Mouse (Mus musculus) megakaryocyte progenitor cell, adult 5-6 weeks (primary cell): ENCODE results near the gene Cflar. TPM values are rescaled to one million over a fixed set of nuclear protein-coding genes. Genes with fewer than 3 reads are reported as not detected.
"Not testable (repeated sequence)": the region's sequence is repeated elsewhere in the genome, so short reads cannot be mapped to it uniquely, and the experiment has no call there.

Source experiments
- ATAC-seq: replicated peaks from 2 replicates; pipeline ENCODE4 v1.8.0; 2016; ENCODE audit warnings: mild to moderate bottlenecking, moderate TSS enrichment, inconsistent platforms; ENCODE audit not compliant: poor library complexity
- total RNA-seq, 2 experiments: library from RNA; stranded (forward) in 1 of 2; stranded (reverse) in 1 of 2; fragments of 157-497, 149-512 nt in 1 of 2; fragments of 200-1000 nt in 1 of 2; gene quantifications; 2 replicates each; pipeline versions ENCODE4 v1.2.3 to v1.2.4; 2015 to 2017

Gene Cflar
- total RNA-seq, 2 experiments from 2014 or later, result 71.6 to 87.5 TPM

- no peak for ATAC-seq
Observed at GRCm38 (mm10) chr1:58727747-58728589, 16.7 kb downstream of the Cflar start.

- no peak for ATAC-seq
Observed at GRCm38 (mm10) chr1:58728590-58728868, 17.2 kb downstream of the Cflar start.

GRCm38 (mm10) chr1:58733636-58734035, 22.3 kb downstream of the Cflar start:
- ATAC-seq, result no peak

GRCm38 (mm10) chr1:58734043-58734920, 23.0 kb downstream of the Cflar start:
- no peak for ATAC-seq

GRCm38 (mm10) chr1:58735962-58736361, 24.7 kb downstream of the Cflar start:
- ATAC-seq, result no peak

GRCm38 (mm10) chr1:58736968-58737367, 25.7 kb downstream of the Cflar start:
- no peak for ATAC-seq

- no peak for ATAC-seq
Observed at GRCm38 (mm10) chr1:58739529-58739928, 28.2 kb downstream of the Cflar start.

- peak; percentile 9; the same call in 1 of the 2 replicates for ATAC-seq
Observed at GRCm38 (mm10) chr1:58742571-58743021, 31.3 kb downstream of the Cflar start.

- ATAC-seq, result peak; percentile 91
Observed at GRCm38 (mm10) chr1:58743252-58743651, 31.9 kb downstream of the Cflar start.

GRCm38 (mm10) chr1:58744645-58745044, 33.3 kb downstream of the Cflar start:
- no peak for ATAC-seq

- ATAC-seq, result 0 out of 2 replicates have a peak, but pooled peaks have one; percentile 47
Observed at GRCm38 (mm10) chr1:58746880-58747279, 35.6 kb downstream of the Cflar start.

GRCm38 (mm10) chr1:58759451-58759850, 48.1 kb downstream of the Cflar start:
- ATAC-seq, result no peak

GRCm38 (mm10) chr1:58760581-58760980, 49.3 kb downstream of the Cflar start:
- ATAC-seq, result no peak

GRCm38 (mm10) chr1:58761391-58762275, 50.3 kb downstream of the Cflar start:
- ATAC-seq, result peak; percentile 96

- ATAC-seq, result no peak
Observed at GRCm38 (mm10) chr1:58762576-58762975, 51.3 kb downstream of the Cflar start.

- not testable (repeated sequence) for ATAC-seq
Observed at GRCm38 (mm10) chr1:58766446-58766845, 55.1 kb downstream of the Cflar start.

GRCm38 (mm10) chr1:58769136-58769535, 57.8 kb downstream of the Cflar start:
- no peak for ATAC-seq

- ATAC-seq, result no peak
Observed at GRCm38 (mm10) chr1:58769701-58770100, 58.4 kb downstream of the Cflar start.

- peak; percentile 68 for ATAC-seq
Observed at GRCm38 (mm10) chr1:58770111-58770720, 58.9 kb downstream of the Cflar start.

GRCm38 (mm10) chr1:58772084-58772483, 60.8 kb downstream of the Cflar start:
- no peak for ATAC-seq
